Mouse (Mus musculus): ENCODE results near the gene Wdr59. TPM values are rescaled to one million over a fixed set of nuclear protein-coding genes. Genes with fewer than 3 reads are reported as not detected.
"Not testable (repeated sequence)": the region's sequence is repeated elsewhere in the genome, so short reads cannot be mapped to it uniquely, and the experiment has no call there.

Gene Wdr59
- polyA plus RNA-seq, 1 experiment from 2014 or later = 3.6 TPM

DNA sequence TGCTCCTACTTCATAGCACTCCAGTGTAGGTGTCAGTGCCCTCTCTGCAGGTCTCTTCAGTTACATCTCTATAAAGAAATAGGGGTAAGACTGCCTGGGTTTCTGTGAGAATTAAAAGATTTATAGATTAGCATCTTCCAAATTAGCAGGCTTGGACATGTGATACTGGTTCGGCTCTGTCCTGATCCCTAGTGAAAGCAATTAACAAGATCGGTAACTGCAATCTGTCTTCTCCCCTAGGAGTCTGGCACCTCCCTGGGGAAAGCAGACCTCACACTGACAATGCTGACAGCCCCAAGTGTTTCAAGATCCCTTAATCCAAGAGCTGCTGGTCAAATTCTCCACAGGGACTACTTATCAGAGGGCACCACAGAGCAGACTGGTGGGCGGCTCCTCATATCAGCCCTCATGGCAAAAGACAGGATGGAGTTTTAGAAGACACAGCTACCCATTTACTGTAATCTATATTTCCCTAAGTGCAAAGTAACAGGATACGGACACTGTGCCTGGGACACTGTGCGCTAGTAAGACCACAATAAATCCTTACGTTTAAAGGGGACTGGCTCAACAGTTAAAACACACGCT is 5.3 kb downstream of the Wdr59 start:
- ATAC-seq (ENCODE audit: extremely low read depth, insufficient number of reproducible peaks, low FRiP score, low TSS enrichment) = no peak
- Histone ChIP-seq H3K4me3 (no peak overlapping the region), H3K9ac (no peak overlapping the region), H3K4me2 (no peak overlapping the region), H3K27me3 (replicated peaks) (no peaks in the 10 kb centered on the region), H3K9me3 (peaks cover 5% of the 10 kb centered on the region; the same call in 1 of the 2 replicates), H3K27ac (replicated peaks) (no peak overlapping the region), H3K4me1 (peaks cover 24% of the 10 kb centered on the region), H3K36me3 (peaks cover 6% of the 10 kb centered on the region)
- WGBS = 33% methylated on average over 7 of the region's 7 CpGs

DNA sequence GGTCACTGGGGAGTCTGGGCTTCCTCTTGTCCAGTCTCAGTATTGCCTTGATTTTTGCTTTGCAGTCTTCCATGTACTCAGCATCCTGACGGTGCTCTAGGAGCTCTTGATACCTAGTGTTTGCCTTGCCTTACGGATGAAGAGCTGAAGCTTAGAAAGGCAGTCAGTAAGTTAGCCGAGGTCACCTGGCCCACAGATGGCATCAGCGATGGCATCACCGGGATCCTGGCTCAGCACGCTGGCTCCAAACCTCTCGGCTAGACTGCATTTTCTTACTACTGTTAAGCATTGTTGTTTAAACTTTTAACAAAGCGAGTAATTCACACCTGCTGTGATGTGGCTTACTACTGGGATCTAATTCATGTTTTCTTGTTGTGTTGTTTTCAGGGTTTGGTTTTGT is 8.4 kb downstream of the Wdr59 start:
- no peak for ATAC-seq (ENCODE audit: extremely low read depth, insufficient number of reproducible peaks, low FRiP score, low TSS enrichment)
- Histone ChIP-seq H3K36me3 (peaks cover 6% of the 10 kb centered on the region), H3K27ac (replicated peaks) (no peak overlapping the region), H3K4me1 (peaks cover 42% of the 10 kb centered on the region), H3K4me2 (no peak overlapping the region), H3K4me3 (no peak overlapping the region), H3K27me3 (replicated peaks) (no peaks in the 10 kb centered on the region), H3K9ac (peak overlapping the region; percentile 16; the same call in 1 of the 2 replicates), H3K9me3 (peaks cover 3% of the 10 kb centered on the region; the same call in 1 of the 2 replicates)
- 82% methylated on average over 8 of the region's 8 CpGs for WGBS

DNA sequence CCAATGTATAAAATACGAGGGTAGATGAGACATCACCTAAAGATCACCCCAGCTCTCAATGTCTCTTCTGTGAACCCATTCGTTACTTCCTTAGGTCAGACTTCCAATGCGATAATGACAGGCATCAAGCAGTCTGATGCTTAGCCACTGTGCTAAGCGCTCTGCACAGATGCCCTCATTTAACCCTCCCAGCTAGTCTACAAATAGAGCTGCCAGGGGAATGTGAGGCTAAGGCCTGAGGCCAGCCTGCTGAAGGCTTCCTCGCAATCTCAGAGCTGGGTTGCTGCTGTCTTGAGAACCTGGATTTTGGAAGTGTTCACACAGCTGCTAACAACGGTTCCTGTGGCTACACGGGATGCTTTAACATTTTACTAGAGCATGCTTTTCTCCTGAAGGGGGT is 9.0 kb downstream of the Wdr59 start:
- H3K9me3 ChIP-seq = no peaks in the 10 kb centered on the region
- no peak for ATAC-seq (ENCODE audit: extremely low read depth, insufficient number of reproducible peaks, low FRiP score, low TSS enrichment)
- no peak overlapping the region for H3K27ac ChIP-seq (replicated peaks)
- WGBS = 54% methylated on average over 7 of the region's 7 CpGs
- no peak overlapping the region for H3K4me3 ChIP-seq
- peak overlapping the region; percentile 16; the same call in 1 of the 2 replicates for H3K9ac ChIP-seq
- no peaks in the 10 kb centered on the region for H3K27me3 ChIP-seq (replicated peaks)
- H3K4me2 ChIP-seq = no peak overlapping the region
- peaks cover 6% of the 10 kb centered on the region for H3K36me3 ChIP-seq
- peaks cover 47% of the 10 kb centered on the region for H3K4me1 ChIP-seq

DNA sequence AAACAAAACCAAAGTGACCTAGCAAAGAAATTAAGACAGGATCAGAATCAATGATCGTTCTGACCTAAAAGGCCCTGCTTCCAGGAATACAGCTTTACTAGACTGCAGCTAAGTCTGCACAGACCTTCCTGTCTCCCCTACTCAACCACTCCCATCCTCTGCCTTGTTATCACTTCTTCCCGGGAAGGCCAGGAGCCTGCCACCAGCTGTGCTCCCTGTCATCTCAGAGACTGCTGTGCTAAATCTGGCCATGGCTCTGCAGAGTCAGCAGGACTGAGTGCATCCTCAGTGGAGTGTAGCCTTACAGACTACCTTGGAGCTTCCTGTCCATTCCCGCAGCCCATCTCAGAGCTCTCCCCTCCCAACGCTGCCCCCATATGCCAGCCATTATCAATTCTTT is 11.5 kb downstream of the Wdr59 start:
- Histone ChIP-seq H3K27ac (replicated peaks) (peak overlapping the region; percentile 79), H3K36me3 (peaks cover under 1% of the 10 kb centered on the region), H3K9me3 (no peaks in the 10 kb centered on the region), H3K9ac (peak overlapping the region; percentile 52; the same call in 1 of the 2 replicates), H3K4me2 (peak overlapping the region; percentile 25), H3K27me3 (replicated peaks) (no peaks in the 10 kb centered on the region), H3K4me3 (no peak overlapping the region), H3K4me1 (peaks cover 42% of the 10 kb centered on the region)
- 11% methylated on average over 4 of the region's 4 CpGs for WGBS
- ATAC-seq (ENCODE audit: extremely low read depth, insufficient number of reproducible peaks, low FRiP score, low TSS enrichment) = peak; percentile 51; the same call in 1 of the 2 replicates

DNA sequence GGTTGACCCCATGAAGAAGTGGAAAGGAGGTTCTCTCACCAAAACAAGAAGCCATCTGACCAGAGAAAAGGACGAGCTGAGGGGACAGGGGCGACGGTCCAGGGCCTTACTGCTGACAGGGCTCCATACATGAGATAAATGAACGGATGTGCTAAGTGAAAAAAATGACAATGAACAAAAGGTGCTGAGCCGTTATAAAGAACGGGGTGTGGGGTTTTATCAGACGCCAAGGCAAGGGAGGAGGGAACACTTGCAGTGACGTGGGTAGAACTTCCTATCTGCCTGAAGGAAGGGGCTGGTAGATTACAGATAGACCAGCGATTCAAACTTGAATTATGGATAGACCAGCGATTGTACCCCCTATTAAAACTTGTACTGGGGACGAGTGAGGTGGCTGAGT is 12.6 kb downstream of the Wdr59 start:
- ATAC-seq (ENCODE audit: extremely low read depth, insufficient number of reproducible peaks, low FRiP score, low TSS enrichment) = no peak

DNA sequence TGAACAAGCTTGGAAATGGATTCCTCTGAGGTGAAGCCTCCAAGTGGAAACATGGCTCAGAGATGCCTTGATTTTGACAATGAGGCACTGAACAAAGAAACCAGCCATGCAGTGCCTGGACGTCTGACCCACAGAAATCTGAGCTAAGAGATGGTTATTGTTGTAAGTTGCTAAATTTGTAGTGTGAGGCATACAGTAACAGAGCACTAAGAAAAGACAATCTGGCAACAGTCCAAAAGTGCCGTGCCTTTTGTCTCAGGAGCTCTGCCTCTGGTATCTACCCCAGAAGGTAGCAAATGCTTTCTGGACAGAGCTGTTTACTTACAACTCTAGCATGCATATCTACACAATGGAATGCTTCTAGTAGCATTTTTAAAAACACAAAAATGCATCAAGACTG is 13.3 kb downstream of the Wdr59 start:
- Histone ChIP-seq H3K4me1 (peaks cover 48% of the 10 kb centered on the region), H3K4me2 (peak overlapping the region; percentile 33; the same call in 1 of the 2 replicates), H3K27ac (replicated peaks) (peak overlapping the region; percentile 79), H3K9ac (no peak overlapping the region), H3K36me3 (peaks cover 8% of the 10 kb centered on the region), H3K27me3 (replicated peaks) (no peaks in the 10 kb centered on the region), H3K9me3 (no peaks in the 10 kb centered on the region), H3K4me3 (no peak overlapping the region)
- no peak for ATAC-seq (ENCODE audit: extremely low read depth, insufficient number of reproducible peaks, low FRiP score, low TSS enrichment)
- 5% methylated on average over 2 of the region's 2 CpGs for WGBS

More for the DNA sequence above, 12.6 kb downstream of the Wdr59 start:
- Histone ChIP-seq H3K4me2 (no peak overlapping the region), H3K27ac (replicated peaks) (peak overlapping the region; percentile 79), H3K9ac (no peak overlapping the region), H3K27me3 (replicated peaks) (no peaks in the 10 kb centered on the region), H3K9me3 (no peaks in the 10 kb centered on the region), H3K36me3 (peaks cover 1% of the 10 kb centered on the region), H3K4me1 (peaks cover 47% of the 10 kb centered on the region), H3K4me3 (no peak overlapping the region)
- WGBS = 42% methylated on average over 11 of the region's 11 CpGs

DNA sequence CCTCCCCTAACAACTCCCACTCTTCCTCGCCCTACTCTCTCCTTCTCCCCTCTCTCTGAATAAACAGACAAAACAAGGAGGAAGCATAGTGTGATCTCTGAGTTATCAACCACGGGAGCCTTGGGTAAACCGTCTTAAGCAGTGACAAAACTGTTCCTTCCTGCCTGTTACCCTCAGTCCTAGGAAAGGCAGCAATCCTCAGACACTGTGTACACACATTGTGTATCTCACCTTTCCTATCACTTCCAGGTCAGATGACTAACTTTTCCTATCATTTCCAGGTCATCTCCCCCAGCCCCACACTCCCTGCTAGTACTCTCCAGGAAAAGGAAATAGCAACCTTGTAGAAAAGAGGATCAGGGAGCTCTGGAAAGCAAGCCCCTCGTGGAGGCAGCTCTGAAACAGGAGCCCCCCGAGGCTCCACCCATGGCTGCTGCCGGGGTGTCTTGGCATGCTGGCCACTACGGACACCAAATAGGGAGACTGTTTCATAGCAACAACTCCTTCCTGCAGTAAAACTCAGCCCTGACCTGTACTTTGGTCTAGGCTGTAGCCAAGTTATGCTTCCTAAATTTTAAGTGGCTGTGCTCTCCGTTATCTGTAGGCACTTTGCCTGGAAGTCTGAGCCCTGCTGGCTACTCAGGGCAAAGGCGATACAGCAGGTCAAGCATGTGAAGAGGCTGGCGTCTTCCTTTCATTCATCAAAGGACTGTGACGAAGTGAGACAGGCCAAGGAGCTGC is 20.0 kb downstream of the Wdr59 start:
- WGBS = 29% methylated on average over 11 of the region's 11 CpGs
- Histone ChIP-seq H3K36me3 (peaks cover 44% of the 10 kb centered on the region), H3K9me3 (no peaks in the 10 kb centered on the region), H3K9ac (peak overlapping the region; percentile 20; the same call in 1 of the 2 replicates), H3K27me3 (replicated peaks) (peaks cover 4% of the 10 kb centered on the region; the same call in 1 of the 2 replicates), H3K4me1 (peaks cover 21% of the 10 kb centered on the region), H3K4me2 (peak overlapping the region; percentile 35), H3K4me3 (no peak overlapping the region), H3K27ac (replicated peaks) (peak overlapping the region; percentile 30)
- no peak for ATAC-seq (ENCODE audit: extremely low read depth, insufficient number of reproducible peaks, low FRiP score, low TSS enrichment)

DNA sequence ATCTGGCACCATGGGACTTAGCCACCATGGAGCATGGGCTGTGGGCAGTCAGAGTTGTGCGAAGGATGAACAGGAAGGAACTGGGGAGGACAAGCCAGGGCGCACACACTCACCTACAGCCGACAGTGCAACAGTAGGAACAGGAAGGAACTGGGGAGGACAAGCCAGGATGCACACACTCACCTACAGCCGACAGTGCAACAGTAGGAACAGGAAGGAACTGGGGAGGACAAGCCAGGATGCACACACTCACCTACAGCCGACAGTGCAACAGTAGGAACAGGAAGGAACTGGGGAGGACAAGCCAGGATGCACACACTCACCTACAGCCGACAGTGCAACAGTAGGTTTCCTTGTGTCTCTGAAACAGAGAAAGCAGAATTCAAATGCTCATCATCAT is 23.6 kb downstream of the Wdr59 start:
- WGBS = 70% methylated on average over 5 of the region's 6 CpGs
- H3K9ac ChIP-seq; H3K9me3 ChIP-seq; H3K4me2 ChIP-seq; H3K4me3 ChIP-seq; ATAC-seq (ENCODE audit: extremely low read depth, insufficient number of reproducible peaks, low FRiP score, low TSS enrichment); H3K27ac ChIP-seq (replicated peaks); H3K27me3 ChIP-seq (replicated peaks): not testable (repeated sequence)
- peaks cover 14% of the 10 kb centered on the region for H3K4me1 ChIP-seq
- H3K36me3 ChIP-seq = peaks cover 60% of the 10 kb centered on the region

DNA sequence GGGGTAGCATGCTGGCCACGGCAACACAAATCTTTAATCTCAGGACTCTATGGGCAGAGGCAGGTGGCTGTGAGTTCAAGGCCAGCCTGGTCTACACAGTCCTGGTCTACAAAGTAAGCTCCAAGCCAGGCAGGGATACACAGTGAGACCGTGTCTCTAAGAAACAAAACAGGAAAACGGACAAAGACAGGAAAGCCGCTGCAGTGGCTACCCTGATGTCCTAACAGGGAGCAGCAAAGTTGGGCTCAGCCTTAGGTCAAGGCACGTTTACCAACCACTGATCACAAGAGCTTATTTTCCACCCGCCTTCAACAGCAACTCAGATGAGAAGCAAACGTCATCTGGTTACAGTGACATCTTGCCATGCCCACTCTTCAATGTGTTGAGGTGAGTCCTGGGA is 25.6 kb downstream of the Wdr59 start:
- no peak overlapping the region for H3K4me2 ChIP-seq
- no peak overlapping the region for H3K4me3 ChIP-seq
- no peak overlapping the region for H3K9ac ChIP-seq
- peaks cover 68% of the 10 kb centered on the region for H3K36me3 ChIP-seq
- ATAC-seq (ENCODE audit: extremely low read depth, insufficient number of reproducible peaks, low FRiP score, low TSS enrichment) = no peak
- peaks cover 4% of the 10 kb centered on the region; the same call in 1 of the 2 replicates for H3K4me1 ChIP-seq
- WGBS = 73% methylated on average over 7 of the region's 7 CpGs
- peaks cover 4% of the 10 kb centered on the region; the same call in 1 of the 2 replicates for H3K27me3 ChIP-seq (replicated peaks)
- H3K9me3 ChIP-seq = no peaks in the 10 kb centered on the region
- no peak overlapping the region for H3K27ac ChIP-seq (replicated peaks)

DNA sequence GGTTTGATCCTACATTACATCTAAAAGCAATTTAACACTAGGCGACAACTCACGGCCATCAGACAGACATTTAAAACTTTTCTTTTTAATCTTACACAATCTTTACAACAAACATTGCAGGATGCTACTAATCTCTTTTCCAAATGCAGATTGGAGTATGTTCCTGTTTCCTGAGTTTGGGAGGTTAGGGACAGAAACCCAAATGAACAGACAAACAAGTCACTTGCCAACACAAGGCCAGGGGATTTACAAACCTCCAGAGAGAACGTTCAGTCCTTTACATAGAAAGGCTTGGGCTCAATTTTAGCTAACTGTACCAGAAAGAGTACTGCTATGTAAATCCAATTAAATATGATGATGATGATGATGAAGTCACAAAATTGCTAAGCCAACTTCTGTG is 28.7 kb downstream of the Wdr59 start:
- 92% methylated on average over 3 of the region's 3 CpGs for WGBS
- Histone ChIP-seq H3K9me3 (no peaks in the 10 kb centered on the region), H3K4me3 (no peak overlapping the region), H3K4me1 (peaks cover 14% of the 10 kb centered on the region; the same call in 1 of the 2 replicates), H3K27me3 (replicated peaks) (no peaks in the 10 kb centered on the region), H3K36me3 (peaks cover 58% of the 10 kb centered on the region), H3K27ac (replicated peaks) (no peak overlapping the region), H3K9ac (no peak overlapping the region), H3K4me2 (no peak overlapping the region)
- no peak for ATAC-seq (ENCODE audit: extremely low read depth, insufficient number of reproducible peaks, low FRiP score, low TSS enrichment)

DNA sequence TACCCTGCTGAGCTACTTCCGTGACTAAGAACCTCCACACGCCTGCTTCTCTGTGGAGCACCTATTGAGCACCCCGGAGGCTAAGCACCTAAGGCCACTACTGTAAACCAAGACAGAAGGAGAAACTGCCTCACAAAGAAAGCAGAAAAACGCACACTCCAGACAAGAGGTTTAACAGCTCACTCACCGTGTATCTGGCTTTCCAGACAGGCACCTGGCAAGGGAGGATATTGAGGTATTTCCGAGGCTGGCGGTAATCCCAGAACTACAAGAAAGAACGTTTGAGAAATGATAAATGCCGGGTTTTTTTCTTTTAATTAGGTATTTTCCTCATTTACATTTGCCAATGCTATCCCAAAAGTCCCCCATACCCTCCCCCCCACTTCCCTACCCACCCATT is 29.4 kb downstream of the Wdr59 start:
- H3K4me1 ChIP-seq = peaks cover 14% of the 10 kb centered on the region; the same call in 1 of the 2 replicates
- H3K27me3 ChIP-seq (replicated peaks) = no peaks in the 10 kb centered on the region
- no peak overlapping the region for H3K9ac ChIP-seq
- H3K36me3 ChIP-seq = peaks cover 52% of the 10 kb centered on the region
- ATAC-seq (ENCODE audit: extremely low read depth, insufficient number of reproducible peaks, low FRiP score, low TSS enrichment) = no peak
- no peak overlapping the region for H3K4me3 ChIP-seq
- H3K9me3 ChIP-seq = no peaks in the 10 kb centered on the region
- H3K27ac ChIP-seq (replicated peaks) = no peak overlapping the region
- H3K4me2 ChIP-seq = no peak overlapping the region
- 82% methylated on average over 9 of the region's 9 CpGs for WGBS

Measured in heart, embryonic 13.5 days (tissue).